Mouse (Mus musculus): ENCODE results near the gene Tgfbr3. TPM values are rescaled to one million over a fixed set of nuclear protein-coding genes. Genes with fewer than 3 reads are reported as not detected.

The Tgfbr3 gene
- polyA plus RNA-seq, 1 experiment from 2014 or later = 7.8 TPM

DNA sequence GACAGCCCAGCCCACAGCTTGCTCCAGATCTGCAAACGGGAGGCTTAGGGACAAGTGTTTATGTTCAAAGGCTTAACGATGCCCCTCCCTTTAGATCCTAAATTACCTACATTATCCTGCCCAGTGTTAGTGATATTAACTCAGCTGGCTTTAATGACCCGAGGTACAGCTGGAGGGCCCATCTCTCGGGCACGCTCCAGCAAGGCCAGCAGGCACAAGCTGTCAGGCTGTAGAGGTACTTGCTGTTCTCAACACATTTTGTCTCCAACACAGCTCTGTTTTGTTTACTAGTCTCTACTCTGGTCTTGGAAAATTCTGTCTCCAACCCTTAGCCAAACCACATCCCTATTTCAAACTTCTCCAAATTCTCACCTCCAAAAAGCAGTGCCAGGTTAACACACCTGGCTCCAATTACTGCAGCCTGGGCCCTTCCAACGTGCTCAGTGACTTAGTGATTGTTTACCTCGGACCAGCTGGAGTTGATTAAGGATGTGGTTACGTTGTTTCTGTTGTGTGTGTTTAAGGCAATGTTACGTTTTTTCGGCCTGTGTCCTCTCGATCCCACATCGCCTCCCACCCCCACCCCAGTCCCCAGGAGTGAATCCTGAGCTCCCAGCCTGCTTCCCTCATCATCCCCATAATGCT, 93.6 kb downstream of the Tgfbr3 start:
- no peak overlapping the region for H3K9ac ChIP-seq (ENCODE audit: low read length)
- WGBS = 65% methylated on average over 12 of the region's 12 CpGs
- H3K4me2 ChIP-seq = no peak overlapping the region
- H3K27me3 ChIP-seq (ENCODE audit: control insufficient read depth, insufficient read depth, low read length) = no peaks in the 10 kb centered on the region
- ATAC-seq (ENCODE audit: low FRiP score) (no peak), DNase-seq (ENCODE audit: low spot score, missing footprints) (no peak)
- H3K27ac ChIP-seq (ENCODE audit: low read depth, low read length) = no peak overlapping the region
- no peaks in the 10 kb centered on the region for H3K36me3 ChIP-seq (ENCODE audit: control insufficient read depth, insufficient read depth, low read length)
- no peaks in the 10 kb centered on the region for H3K9me3 ChIP-seq (ENCODE audit: control insufficient read depth, low read length)
- H3K4me1 ChIP-seq (ENCODE audit: control insufficient read depth, insufficient read depth, low read length) = 0 out of 2 replicates have a peak, but pooled peaks cover 3% of the 10 kb centered on the region
- H3K4me3 ChIP-seq (ENCODE audit: low read depth, low read length) = no peak overlapping the region

DNA sequence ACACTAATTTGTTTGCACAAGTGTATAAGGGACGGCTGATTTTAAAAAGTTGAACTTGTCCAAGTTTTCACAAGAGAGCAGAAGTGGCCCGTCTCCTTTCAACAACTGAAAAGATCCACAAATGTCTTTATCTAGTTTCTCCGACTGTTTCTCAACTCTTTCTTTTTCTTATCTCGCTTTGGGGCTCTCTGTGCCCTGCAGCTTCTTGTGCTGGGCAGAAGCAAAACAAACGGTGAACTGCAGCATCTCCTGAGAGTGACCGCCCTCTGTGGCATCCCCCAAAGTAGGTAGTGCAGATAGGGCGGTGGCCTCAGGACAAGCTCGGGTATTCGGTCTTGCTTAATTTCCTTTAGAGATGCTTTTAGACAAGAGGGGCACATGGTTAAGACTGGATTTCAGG, 96.3 kb downstream of the Tgfbr3 start:
- ATAC-seq (ENCODE audit: low FRiP score) = no peak
- Histone ChIP-seq H3K4me2 (no peak overlapping the region), H3K4me1 (ENCODE audit: control insufficient read depth, insufficient read depth, low read length) (0 out of 2 replicates have a peak, but pooled peaks cover 3% of the 10 kb centered on the region), H3K9ac (ENCODE audit: low read length) (no peak overlapping the region), H3K9me3 (ENCODE audit: control insufficient read depth, low read length) (no peaks in the 10 kb centered on the region), H3K27ac (ENCODE audit: low read depth, low read length) (no peak overlapping the region), H3K27me3 (ENCODE audit: control insufficient read depth, insufficient read depth, low read length) (no peaks in the 10 kb centered on the region), H3K4me3 (ENCODE audit: low read depth, low read length) (no peak overlapping the region), H3K36me3 (ENCODE audit: control insufficient read depth, insufficient read depth, low read length) (no peaks in the 10 kb centered on the region)
- WGBS = 87% methylated on average over 9 of the region's 9 CpGs
- no peak for DNase-seq (ENCODE audit: low spot score, missing footprints)

DNA sequence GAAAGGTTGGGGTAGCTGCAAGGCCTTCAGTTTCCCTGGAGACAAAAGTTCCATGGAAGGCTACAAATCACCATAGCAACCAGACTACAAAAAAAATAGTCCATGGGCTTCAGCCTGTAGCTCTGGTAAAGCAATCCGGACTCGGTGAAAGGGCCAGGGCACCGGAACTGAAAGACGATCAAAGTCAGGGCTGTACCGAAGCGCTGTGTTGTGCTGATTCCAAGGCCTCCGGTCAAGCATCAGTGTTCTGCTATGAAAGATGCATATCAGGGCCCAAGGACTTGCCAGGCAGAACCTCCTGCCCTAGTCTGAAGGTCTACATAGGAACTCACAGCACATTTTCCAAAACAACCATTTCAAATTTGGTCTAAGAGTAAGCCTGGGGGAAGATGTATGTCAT, 97.1 kb downstream of the Tgfbr3 start:
- Histone ChIP-seq H3K27me3 (ENCODE audit: control insufficient read depth, insufficient read depth, low read length) (no peaks in the 10 kb centered on the region), H3K9me3 (ENCODE audit: control insufficient read depth, low read length) (no peaks in the 10 kb centered on the region), H3K4me1 (ENCODE audit: control insufficient read depth, insufficient read depth, low read length) (0 out of 2 replicates have a peak, but pooled peaks cover 3% of the 10 kb centered on the region), H3K4me2 (no peak overlapping the region), H3K36me3 (ENCODE audit: control insufficient read depth, insufficient read depth, low read length) (no peaks in the 10 kb centered on the region), H3K4me3 (ENCODE audit: low read depth, low read length) (no peak overlapping the region), H3K27ac (ENCODE audit: low read depth, low read length) (no peak overlapping the region), H3K9ac (ENCODE audit: low read length) (no peak overlapping the region)
- 81% methylated on average over 7 of the region's 7 CpGs for WGBS
- ATAC-seq (ENCODE audit: low FRiP score) (no peak), DNase-seq (ENCODE audit: low spot score, missing footprints) (no peak)

DNA sequence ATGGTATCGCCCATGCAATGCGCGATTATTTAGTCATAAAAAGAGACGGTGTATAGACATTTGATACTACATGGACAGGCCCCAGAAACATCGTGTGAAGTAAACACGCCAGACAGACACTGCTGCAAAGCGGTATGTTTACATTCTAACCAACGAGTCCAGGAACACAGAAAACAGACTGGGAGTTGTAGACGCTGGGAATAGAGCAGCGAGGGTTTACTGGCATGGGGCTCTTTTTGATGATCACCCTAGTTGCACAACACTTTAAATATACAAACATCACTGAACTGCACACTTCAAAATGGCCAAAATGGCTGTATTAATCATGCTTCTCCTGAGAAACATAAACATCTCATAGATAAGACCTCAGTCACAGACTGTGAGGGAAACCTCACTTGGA, 100.9 kb downstream of the Tgfbr3 start:
- H3K9me3 ChIP-seq (ENCODE audit: control insufficient read depth, low read length) = no peaks in the 10 kb centered on the region
- DNase-seq (ENCODE audit: low spot score, missing footprints) = no peak
- ATAC-seq (ENCODE audit: low FRiP score) = no peak
- WGBS = 90% methylated on average over 10 of the region's 10 CpGs
- no peak overlapping the region for H3K27ac ChIP-seq (ENCODE audit: low read depth, low read length)
- H3K27me3 ChIP-seq (ENCODE audit: control insufficient read depth, insufficient read depth, low read length) = no peaks in the 10 kb centered on the region
- no peaks in the 10 kb centered on the region for H3K36me3 ChIP-seq (ENCODE audit: control insufficient read depth, insufficient read depth, low read length)
- H3K4me2 ChIP-seq = no peak overlapping the region
- H3K4me3 ChIP-seq (ENCODE audit: low read depth, low read length) = no peak overlapping the region
- no peak overlapping the region for H3K9ac ChIP-seq (ENCODE audit: low read length)
- H3K4me1 ChIP-seq (ENCODE audit: control insufficient read depth, insufficient read depth, low read length) = 0 out of 2 replicates have a peak, but pooled peaks cover 3% of the 10 kb centered on the region

DNA sequence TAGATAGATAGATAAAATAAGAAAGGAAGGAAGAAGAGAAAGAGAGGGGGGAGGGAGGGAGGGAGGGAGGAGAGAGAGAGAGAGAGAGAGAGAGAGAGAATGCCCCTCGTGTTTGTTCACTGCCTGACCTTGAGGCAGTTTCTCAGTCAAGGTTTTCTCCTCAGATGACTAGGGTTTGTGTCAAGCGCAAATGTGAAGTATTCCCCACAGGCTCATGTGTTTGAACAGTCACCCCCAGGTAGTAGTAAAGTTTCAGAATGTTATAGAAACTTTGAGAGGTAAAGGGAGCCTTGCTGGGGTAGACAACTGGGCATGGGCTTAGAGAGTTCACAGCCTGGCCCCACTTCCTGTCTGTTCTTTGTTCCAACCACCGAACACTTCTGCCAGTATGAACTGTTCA, 103.2 kb downstream of the Tgfbr3 start:
- Histone ChIP-seq H3K4me1 (ENCODE audit: control insufficient read depth, insufficient read depth, low read length) (no peaks in the 10 kb centered on the region), H3K4me3 (ENCODE audit: low read depth, low read length) (no peak overlapping the region), H3K9me3 (ENCODE audit: control insufficient read depth, low read length) (no peaks in the 10 kb centered on the region), H3K4me2 (no peak overlapping the region), H3K36me3 (ENCODE audit: control insufficient read depth, insufficient read depth, low read length) (no peaks in the 10 kb centered on the region), H3K27me3 (ENCODE audit: control insufficient read depth, insufficient read depth, low read length) (no peaks in the 10 kb centered on the region), H3K9ac (ENCODE audit: low read length) (no peak overlapping the region), H3K27ac (ENCODE audit: low read depth, low read length) (no peak overlapping the region)
- DNase-seq (ENCODE audit: low spot score, missing footprints) (no peak), ATAC-seq (ENCODE audit: low FRiP score) (no peak)
- WGBS = 92% methylated on average over 3 of the region's 3 CpGs

DNA sequence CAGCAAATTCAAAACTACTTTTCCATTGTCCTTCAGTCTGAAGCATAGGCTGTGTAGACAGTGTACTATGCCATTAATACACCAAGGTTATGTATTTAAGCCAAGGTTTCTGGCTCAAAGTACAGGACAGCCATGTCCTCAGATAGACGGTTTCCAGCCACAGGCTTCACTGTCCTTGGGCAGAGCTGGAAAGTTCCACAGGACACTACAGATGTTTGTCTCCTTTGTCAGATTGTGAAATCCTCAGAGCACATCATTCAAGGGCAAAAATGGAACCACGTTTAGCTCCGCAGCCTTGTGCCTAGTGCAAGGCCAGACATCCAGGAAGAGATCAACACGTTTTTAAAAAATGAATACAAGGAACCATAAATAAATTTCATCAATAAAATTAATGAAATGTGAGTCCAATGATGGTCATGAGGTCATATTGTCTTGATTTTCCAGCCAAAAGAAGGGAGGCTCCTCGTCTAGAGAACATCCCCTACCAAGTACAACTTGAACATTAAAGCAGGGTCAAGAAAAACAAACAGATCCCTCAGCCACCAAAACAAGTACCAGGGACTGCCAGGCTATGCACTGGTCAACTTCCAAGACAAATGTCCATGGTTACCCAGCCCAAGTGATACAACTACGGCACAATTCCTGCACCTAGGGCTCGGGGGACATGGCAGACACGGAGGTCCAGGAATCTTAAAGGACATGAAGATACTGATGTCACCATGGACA, 105.1 kb downstream of the Tgfbr3 start:
- DNase-seq (ENCODE audit: low spot score, missing footprints) (no peak), ATAC-seq (ENCODE audit: low FRiP score) (no peak)
- Histone ChIP-seq H3K9ac (ENCODE audit: low read length) (no peak overlapping the region), H3K27ac (ENCODE audit: low read depth, low read length) (no peak overlapping the region), H3K4me1 (ENCODE audit: control insufficient read depth, insufficient read depth, low read length) (no peaks in the 10 kb centered on the region), H3K4me2 (no peak overlapping the region), H3K27me3 (ENCODE audit: control insufficient read depth, insufficient read depth, low read length) (no peaks in the 10 kb centered on the region), H3K36me3 (ENCODE audit: control insufficient read depth, insufficient read depth, low read length) (no peaks in the 10 kb centered on the region), H3K4me3 (ENCODE audit: low read depth, low read length) (no peak overlapping the region), H3K9me3 (ENCODE audit: control insufficient read depth, low read length) (no peaks in the 10 kb centered on the region)
- 91% methylated on average over 8 of the region's 8 CpGs for WGBS

DNA sequence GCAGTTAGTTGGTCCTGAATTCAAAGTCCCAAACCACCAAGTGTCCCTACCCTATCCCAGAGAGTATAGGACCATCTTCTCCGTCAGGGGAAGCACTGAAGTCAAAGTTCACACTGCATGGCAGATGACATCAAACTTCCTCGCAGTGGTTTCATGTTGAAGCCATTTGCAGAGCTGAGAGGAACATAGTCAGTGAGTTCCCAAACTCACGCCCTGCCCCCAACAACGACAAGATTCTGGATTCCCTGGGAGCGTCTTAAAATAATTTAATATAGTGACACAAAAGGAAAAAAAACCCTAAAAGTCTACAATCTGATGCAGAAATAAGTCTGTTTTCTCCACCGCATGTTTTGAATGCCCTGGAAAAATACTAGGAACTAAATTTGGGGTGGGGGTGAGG, 105.9 kb downstream of the Tgfbr3 start:
- no peaks in the 10 kb centered on the region for H3K36me3 ChIP-seq (ENCODE audit: control insufficient read depth, insufficient read depth, low read length)
- DNase-seq (ENCODE audit: low spot score, missing footprints) (no peak), ATAC-seq (ENCODE audit: low FRiP score) (no peak)
- H3K9ac ChIP-seq (ENCODE audit: low read length) = no peak overlapping the region
- no peaks in the 10 kb centered on the region for H3K4me1 ChIP-seq (ENCODE audit: control insufficient read depth, insufficient read depth, low read length)
- H3K9me3 ChIP-seq (ENCODE audit: control insufficient read depth, low read length) = no peaks in the 10 kb centered on the region
- no peak overlapping the region for H3K4me3 ChIP-seq (ENCODE audit: low read depth, low read length)
- 85% methylated on average over 6 of the region's 6 CpGs for WGBS
- no peak overlapping the region for H3K27ac ChIP-seq (ENCODE audit: low read depth, low read length)
- H3K4me2 ChIP-seq = no peak overlapping the region
- H3K27me3 ChIP-seq (ENCODE audit: control insufficient read depth, insufficient read depth, low read length) = no peaks in the 10 kb centered on the region

DNA sequence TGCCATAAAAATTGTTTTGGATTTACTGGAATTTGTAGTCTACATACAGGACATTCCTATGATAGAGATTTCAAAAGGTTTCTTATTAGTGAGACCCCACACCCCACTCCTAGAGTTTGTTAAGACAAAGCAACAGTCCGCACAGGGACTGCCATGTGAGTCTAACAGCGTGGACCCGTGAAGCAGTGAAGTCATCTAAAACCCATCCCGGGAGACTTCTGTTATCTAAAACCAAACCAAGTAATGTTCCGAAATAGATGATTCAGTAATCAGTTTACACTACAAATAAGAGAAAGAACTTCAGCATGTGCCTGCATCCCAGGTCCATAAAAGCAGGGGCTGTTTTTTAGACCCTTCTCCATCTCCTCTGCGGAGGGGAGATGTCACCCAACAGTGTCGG, 106.7 kb downstream of the Tgfbr3 start:
- H3K27ac ChIP-seq (ENCODE audit: low read depth, low read length) = no peak overlapping the region
- no peak overlapping the region for H3K4me3 ChIP-seq (ENCODE audit: low read depth, low read length)
- H3K36me3 ChIP-seq (ENCODE audit: control insufficient read depth, insufficient read depth, low read length) = no peaks in the 10 kb centered on the region
- no peak for ATAC-seq (ENCODE audit: low FRiP score)
- peaks cover 2% of the 10 kb centered on the region for H3K4me1 ChIP-seq (ENCODE audit: control insufficient read depth, insufficient read depth, low read length)
- no peaks in the 10 kb centered on the region for H3K27me3 ChIP-seq (ENCODE audit: control insufficient read depth, insufficient read depth, low read length)
- no peak overlapping the region for H3K4me2 ChIP-seq
- no peak for DNase-seq (ENCODE audit: low spot score, missing footprints)
- 87% methylated on average over 7 of the region's 7 CpGs for WGBS
- H3K9me3 ChIP-seq (ENCODE audit: control insufficient read depth, low read length) = no peaks in the 10 kb centered on the region
- no peak overlapping the region for H3K9ac ChIP-seq (ENCODE audit: low read length)

DNA sequence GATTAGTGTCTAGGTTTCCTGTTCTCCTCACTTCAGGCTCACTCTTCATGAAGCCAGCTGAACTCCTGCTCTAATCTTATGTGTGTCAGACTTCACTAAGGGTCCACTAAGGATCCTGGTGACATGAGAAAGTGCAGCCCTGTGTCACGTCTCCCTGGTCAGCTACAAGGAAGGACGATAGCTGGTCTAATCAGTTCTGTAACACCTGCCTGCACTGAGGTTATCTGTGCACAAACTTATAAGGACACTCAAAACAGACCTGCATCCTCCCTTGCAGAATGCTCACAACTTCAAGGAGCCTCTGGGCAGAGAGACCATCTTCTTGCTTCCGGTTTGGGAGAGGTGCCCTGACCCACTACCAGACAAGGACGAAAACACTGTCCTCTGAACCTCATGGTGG, 107.6 kb downstream of the Tgfbr3 start:
- H3K9ac ChIP-seq (ENCODE audit: low read length) = no peak overlapping the region

More for the DNA sequence above, 107.6 kb downstream of the Tgfbr3 start:
- H3K4me3 ChIP-seq (ENCODE audit: low read depth, low read length) = no peak overlapping the region
- no peak overlapping the region for H3K4me2 ChIP-seq
- H3K9me3 ChIP-seq (ENCODE audit: control insufficient read depth, low read length) = no peaks in the 10 kb centered on the region
- WGBS = 94% methylated on average over 4 of the region's 4 CpGs
- no peaks in the 10 kb centered on the region for H3K36me3 ChIP-seq (ENCODE audit: control insufficient read depth, insufficient read depth, low read length)
- H3K4me1 ChIP-seq (ENCODE audit: control insufficient read depth, insufficient read depth, low read length) = peaks cover 7% of the 10 kb centered on the region
- no peak overlapping the region for H3K27ac ChIP-seq (ENCODE audit: low read depth, low read length)
- ATAC-seq (ENCODE audit: low FRiP score) = no peak
- no peaks in the 10 kb centered on the region for H3K27me3 ChIP-seq (ENCODE audit: control insufficient read depth, insufficient read depth, low read length)
- no peak for DNase-seq (ENCODE audit: low spot score, missing footprints)
